Mouse (Mus musculus): ENCODE results near the gene Cavin1.

- TF ChIP-seq CTCF (IDR thresholded peaks at IDR 0.05; ENCODE audit: insufficient read depth, low read depth, low read length) (no peak), POLR2A (IDR thresholded peaks at IDR 0.05; ENCODE audit: insufficient read depth, low read depth, low read length) (no peak)
Measured at GRCm38 (mm10) chr11:100994655-100995054, 24.0 kb upstream of the Cavin1 start.

All from olfactory bulb, adult 2 months (tissue).